Mouse (Mus musculus): Measurements from ENCODE around the gene Mfsd12.

Mfsd12 gene

DNA sequence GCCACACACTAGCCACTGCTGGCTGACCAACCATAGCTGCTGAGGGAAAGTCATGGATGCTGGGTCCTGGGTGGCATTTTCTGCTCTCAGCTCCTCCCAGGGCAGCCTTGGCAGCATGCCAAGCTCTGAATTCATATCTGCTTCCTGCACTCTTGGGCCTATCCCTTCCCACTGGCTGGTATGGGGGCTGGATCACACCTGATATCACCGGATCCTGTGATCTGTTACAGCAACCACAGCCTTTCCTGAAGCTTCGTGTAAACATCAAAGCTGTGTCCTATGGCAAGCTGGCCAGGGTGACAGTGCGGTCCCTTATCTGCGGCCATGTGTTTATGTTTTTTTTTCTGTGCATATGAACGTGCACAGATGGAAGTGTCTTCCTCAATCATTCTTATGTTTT, 24.7 kb downstream of the Mfsd12 start:
- in situ Hi-C loops (cut with MseI, MboI): no loop called here

DNA sequence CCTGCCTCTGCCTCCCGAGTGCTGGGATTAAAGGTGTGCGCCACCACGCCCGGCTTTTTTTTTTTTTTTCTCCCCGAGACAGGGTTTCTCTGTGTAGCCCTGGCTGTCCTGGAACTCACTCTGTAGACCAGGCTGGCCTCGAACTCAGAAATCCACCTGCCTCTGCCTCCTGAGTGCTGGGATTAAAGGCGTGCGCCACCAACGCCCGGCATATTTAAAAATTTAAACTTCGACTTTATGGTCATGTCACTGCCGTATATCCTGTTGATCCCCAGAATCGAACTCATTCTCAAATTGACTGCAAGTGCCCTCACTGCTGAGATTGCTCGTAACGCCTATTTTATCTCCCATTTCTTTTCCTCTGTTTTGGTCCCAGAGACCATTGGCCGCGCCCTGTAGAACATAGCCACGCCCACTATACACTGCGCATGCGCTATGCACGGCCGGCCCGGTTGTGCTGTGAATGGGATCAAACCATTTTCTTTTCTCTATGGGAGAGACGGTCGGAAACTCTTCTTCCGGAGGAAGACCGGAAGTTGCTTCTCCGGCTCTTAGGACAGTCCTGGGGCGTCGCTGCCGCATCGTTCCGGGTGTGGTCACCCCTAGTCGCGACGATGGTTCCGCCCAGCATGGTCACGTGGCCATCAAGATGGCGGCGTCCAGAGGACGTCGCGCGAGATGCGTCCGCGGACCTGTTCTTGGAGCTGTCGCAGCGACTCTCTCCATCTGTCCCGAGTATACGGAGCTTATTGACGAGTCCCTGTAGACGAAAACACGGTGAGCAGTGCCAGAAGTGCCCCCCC, 26.7 kb downstream of the Mfsd12 start, which contains the start of the genes Dohh and Gm48551:
Gene Dohh, plus strand, starts transcription at position 627 of the 803 bp plus-strand sequence.
Gene Gm48551, plus strand, starts transcription at position 665 of the 803 bp plus-strand sequence.
- in situ Hi-C loops (cut with MseI, MboI): no loop called here

- in situ Hi-C loops (cut with MseI, MboI): no loop called here
These were observed 27.3 kb downstream of the Mfsd12 start for GRCm38 (mm10) chr10:81384605-81384982.

- in situ Hi-C loops (cut with MseI, MboI): no loop called here
These were observed 28.5 kb downstream of the Mfsd12 start for GRCm38 (mm10) chr10:81385603-81386306.

DNA sequence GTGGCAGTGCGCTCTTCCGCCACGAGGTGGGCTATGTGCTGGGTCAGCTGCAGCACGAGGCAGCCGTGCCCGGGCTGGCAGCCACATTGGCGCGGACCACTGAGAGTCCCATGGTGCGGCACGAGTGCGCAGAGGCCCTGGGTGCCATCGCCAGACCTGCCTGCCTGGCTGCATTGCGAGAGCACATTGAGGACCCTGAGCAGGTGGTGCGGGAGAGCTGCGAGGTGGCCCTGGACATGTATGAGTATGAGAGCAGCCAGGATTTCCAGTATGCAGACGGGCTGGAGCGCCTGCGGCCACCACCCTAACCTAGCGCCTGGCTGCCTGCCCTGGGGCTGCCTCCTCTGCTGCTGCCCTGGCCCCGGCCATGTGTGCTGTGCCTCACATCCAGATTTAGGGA, 30.4 kb downstream of the Mfsd12 start:
- in situ Hi-C loops (cut with MseI, MboI): no loop called here

- in situ Hi-C loops (cut with MseI, MboI): no loop called here
These were observed 31.3 kb downstream of the Mfsd12 start, which contains the start of gene Gm48552 for GRCm38 (mm10) chr10:81388505-81389055. Gene Gm48552 (plus strand): TSS chr10:81389005.

DNA sequence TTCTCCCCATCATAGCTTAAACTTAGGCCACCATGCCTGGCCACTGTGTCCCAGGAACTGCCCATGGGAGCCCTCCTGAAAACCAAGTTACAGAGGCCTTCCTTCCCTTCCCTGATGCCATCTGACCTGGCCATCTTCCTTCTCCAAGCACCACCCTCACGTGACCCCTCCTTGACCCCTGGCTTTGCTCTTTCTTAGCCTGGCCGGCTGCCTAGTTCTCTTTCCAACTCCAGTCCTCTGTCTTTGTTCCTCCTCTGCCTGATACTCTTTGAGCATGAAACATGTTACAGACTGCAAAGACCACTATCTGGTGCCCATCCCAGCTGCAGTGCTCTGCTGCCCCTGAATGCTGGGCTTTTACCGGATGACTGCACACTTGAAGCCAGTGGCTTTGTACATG, 32.1 kb downstream of the Mfsd12 start:
- in situ Hi-C loops (cut with MseI, MboI): no loop called here

DNA sequence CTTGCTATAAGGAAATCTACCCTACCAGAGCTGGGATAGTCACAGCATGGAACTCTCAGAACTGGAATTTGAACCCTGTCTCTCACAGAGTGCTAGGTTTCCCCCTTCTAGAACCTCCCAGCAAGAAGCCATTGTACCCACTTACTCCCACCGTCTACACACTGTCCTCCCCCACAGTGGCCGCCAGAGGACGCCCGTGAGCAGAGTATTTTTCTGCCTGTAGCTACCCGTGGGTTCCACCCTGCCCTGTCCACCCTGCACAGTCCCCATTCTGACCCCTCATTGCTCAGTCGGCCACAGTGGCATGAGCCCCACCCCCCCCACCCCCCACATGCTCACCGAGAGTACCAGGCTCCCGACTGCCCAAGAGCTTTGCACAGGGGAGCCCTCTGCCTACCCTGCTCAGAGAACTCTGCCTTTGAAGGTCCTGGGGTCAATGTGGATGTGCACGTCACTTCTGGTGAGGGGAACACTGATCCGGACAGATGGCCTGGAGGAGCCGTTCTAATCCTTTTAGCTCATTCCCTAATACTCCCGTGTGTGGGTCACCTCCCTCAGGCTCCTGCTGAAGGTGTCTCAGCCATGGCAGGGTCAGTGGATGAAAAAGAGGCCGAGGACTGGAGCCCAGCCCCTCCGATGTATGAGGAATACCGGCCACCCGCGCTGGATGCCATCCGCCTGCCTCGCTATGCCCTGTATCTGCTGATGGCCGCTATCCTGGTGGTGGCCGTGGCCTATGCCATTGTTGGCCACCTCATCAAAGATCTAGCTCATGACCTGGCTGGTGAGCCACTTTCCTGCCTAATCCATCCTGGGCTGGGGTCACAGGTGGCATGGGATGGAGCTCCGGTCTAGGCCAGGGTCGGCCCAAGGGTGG, 32.7 kb downstream of the Mfsd12 start:
- in situ Hi-C loops (cut with MseI, MboI): loop anchor here (5.0 kb wide), 1 partner anchor 62 kb away; no protein-coding TSS in a partner anchor

DNA sequence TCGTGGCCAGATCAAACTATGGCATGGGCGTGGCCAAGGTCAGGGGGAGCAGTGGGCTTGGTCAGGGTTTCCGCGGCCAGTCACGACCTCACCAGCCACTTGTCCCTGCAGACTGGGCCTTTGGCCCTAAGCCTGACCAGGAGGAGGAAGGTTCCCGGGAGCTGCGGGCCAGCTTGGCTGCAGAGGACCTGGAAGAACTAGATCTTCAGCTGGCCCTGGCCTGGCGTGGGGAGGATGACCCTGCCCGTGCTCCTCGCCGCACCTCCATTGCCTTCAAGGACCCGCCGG, 33.3 kb downstream of the Mfsd12 start:
- in situ Hi-C loops (cut with MseI, MboI): loop anchor here (5.0 kb wide), 1 partner anchor 62 kb away; no protein-coding TSS in a partner anchor

DNA sequence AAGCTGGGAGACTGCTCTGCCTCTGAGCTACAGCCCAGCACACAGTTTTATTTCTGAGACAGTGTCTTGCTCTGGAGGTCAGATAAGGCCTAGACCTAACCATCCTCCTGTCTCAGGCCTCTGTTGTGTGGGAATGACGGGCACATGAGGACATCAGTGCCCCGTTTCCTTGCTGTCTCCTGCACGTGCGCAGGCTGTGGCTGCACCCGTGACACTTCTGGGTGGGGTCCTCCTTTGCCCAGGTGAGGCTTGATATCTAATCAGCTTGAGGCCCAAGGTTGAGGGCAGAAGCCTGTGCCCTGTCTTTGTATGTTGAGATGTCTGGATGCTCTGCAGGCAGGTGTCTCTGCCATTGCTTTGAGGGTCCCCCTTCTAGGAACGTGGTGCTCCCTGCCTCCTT, 35.0 kb downstream of the Mfsd12 start:
- in situ Hi-C loops (cut with MseI, MboI): loop anchor here (5.0 kb wide), 1 partner anchor 60 kb away; no protein-coding TSS in a partner anchor

DNA sequence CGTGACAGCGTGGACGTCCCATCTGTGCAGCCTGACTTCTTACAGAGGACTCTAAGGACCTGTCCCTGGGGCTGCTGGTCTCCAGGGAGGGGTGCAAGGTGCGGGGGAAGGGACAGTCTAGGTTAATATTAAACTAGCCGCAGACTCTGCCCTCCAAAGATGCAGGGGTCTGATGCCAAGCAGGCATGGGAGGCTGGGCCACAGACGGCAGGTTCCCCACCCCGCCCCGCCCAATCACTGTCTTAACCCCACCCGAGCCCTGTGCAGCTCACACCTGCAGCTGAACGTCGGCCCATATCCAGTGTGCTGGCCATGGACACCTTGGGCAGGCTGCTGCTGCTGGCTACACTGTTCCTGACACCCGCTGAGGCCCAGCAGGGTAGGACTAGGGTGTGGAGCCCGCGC, 35.5 kb downstream of the Mfsd12 start, which contains the start of gene Smim24:
Gene Smim24, plus strand, starts transcription at position 271 of the 405 bp plus-strand sequence.
- in situ Hi-C loops (cut with MseI, MboI): loop anchor here (5.0 kb wide), 1 partner anchor 60 kb away; no protein-coding TSS in a partner anchor

DNA sequence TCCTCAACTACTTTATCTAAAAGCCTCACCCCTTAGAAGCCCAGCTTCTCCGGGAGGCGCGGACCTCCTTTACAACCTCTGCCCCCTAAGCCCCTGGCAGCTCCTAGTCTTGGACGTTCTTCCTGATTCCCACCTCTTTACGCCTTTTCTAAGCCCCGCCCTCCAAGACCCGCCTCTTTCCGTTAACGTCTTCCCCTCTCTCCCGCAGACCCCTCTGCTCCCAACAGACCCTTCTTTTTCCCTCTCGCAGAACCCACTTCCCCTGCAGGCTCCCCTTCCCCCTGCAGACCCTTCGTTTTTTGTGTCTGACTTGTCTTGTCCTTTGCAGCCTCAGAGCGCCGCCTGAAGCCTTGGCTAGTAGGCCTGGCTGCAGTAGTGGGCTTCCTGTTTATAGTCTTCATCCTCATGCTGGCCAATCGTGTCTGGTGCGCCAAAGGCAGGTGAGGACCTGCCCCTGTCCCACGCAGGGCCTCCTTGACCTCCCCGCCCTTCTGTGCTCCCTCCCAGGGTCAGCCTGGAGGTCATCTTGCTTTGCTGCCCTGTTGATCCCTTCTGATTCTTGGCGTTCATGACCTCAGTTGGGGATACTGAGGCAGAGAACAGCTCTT, 36.3 kb downstream of the Mfsd12 start:
- in situ Hi-C loops (cut with MseI, MboI): loop anchor here (5.0 kb wide), 1 partner anchor 59 kb away; no protein-coding TSS in a partner anchor

- in situ Hi-C loops (cut with MseI, MboI): no loop called here
These were observed 37.8 kb downstream of the Mfsd12 start for GRCm38 (mm10) chr10:81395127-81395526.

- in situ Hi-C loops (cut with MseI, MboI): no loop called here
These were observed 38.6 kb downstream of the Mfsd12 start for GRCm38 (mm10) chr10:81395865-81396264.

- in situ Hi-C loops (cut with MseI, MboI): no loop called here
These were observed 39.5 kb downstream of the Mfsd12 start for GRCm38 (mm10) chr10:81396749-81397148.

DNA sequence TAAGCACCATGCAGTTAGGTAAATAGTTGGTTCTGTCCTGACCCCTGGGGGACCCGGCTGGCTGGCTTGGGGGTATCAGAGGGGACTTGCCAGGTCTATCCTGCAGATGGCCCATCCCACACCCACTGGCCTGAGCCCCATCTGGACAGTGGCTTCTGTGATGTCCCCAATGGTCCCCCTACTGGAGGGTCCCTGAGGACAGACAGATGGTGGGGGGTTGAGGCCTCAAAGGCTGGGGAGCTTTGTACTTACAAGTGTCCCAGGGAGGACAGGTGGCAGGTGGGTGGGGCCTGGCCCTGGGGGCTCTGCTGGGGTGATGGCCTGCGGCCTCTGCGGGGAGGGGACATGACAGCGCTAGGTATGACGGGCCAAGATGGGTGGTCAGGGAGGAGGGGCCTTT, 42.0 kb downstream of the Mfsd12 start:
- in situ Hi-C loops (cut with MseI, MboI): no loop called here

DNA sequence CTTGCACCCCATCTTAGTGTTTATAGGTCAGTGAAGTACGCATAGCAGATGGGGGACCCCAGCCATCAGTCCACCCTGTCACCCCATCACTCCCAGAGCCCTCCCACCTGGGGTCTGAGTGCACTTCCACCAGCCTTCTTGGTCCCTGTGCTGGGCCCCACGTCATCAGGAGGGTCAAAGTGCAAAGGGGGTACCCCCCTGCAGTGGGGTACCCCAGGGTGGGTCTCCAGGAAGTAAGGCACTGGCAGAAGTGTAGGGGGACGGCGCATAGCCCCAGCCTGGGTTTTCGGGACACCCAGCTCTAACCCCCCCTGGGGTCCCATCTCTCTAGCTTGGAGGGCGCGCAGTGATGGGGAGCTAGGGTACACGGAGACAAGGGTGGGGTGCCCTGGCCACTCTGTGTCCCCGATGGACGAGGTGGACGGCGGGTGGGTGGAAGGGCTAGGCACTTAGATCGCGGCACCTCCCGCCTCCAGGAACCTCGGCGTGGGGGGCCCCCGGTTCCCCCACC, 42.6 kb downstream of the Mfsd12 start:
- in situ Hi-C loops (cut with MseI, MboI): no loop called here

DNA sequence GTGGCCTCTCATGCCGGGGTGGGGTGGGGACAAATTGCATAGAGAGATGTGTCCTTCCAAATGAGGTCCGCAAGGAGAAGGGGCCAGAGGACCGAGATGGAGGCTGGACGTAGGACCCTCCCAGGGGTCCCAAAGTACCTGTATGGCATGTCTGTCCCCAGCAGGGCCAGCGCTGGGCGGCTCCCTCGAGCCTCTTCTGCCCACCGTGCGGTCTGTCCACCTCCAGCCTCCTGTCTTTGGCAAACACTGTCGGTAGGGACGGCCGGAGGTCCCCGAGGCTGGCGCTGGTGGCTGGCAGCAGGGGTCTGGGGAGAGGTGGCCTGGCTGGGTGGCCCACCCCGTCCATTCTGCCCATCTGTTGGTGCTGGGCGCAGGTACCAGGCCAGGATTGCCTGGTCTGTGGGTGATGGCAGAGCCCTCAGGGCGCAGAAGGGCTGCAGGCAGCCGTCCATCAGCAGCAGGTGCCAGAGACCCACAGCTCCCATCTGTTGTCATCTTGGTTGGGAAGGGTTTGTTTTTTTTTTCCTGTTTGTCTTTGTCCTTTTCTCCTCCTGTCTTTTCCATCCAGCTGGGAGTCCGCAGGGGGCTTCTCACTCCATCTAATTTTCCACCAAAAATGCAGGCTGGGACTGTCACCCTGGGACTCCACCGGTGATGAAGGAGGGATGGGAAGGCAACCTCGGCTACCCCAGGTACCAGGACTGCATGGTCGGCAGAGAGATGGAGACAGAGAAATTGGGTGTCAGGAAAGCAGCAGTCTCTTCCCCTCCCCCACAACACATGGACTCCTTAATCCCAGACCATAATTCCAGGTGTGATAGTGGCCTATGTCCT, 43.3 kb downstream of the Mfsd12 start:
- in situ Hi-C loops (cut with MseI, MboI): no loop called here

GRCm38 (mm10) chr10:81401205-81401520, 43.9 kb downstream of the Mfsd12 start:
- in situ Hi-C loops (cut with MseI, MboI): no loop called here

Data from mouse trophoblast stem cell (cell line).